Mouse (Mus musculus) heart, embryonic 11.5 days (tissue): Measurements from ENCODE around the gene Sh3gl3. TPM values are rescaled to one million over a fixed set of nuclear protein-coding genes. Genes with fewer than 3 reads are reported as not detected.
A peak's percentile ranks its signal among the peaks of the same experiment; 100 is the strongest.

Experiments used
- ATAC-seq: fragments of 200-750 bp; cut with Nextera tagmentation; replicated peaks from 2 replicates; pipeline ENCODE4 v1.8.0; 2017; ENCODE audit warnings: moderate library complexity; ENCODE audit not compliant: insufficient number of reproducible peaks, low FRiP score, low TSS enrichment
- H3K27ac ChIP-seq: fragments of 300-500 bp; sonication (generic); 2 replicates; pipeline ENCODE4 v1.5.1; 2014; ENCODE audit warnings: mild to moderate bottlenecking, low read depth, low read length
- H3K27me3 ChIP-seq: fragments of 300-500 bp; sonication (generic); 2 replicates; pipeline ENCODE4 v1.6.1; 2014; ENCODE audit warnings: mild to moderate bottlenecking, low read length, mixed read lengths; ENCODE audit not compliant: control insufficient read depth, insufficient read depth
- H3K36me3 ChIP-seq: fragments of 300-500 bp; sonication (generic); 2 replicates; pipeline ENCODE4 v1.6.1; 2014; ENCODE audit warnings: mild to moderate bottlenecking, low read length, moderate library complexity, mixed read lengths; ENCODE audit not compliant: control insufficient read depth, insufficient read depth
- H3K4me1 ChIP-seq: fragments of 300-500 bp; sonication (generic); 2 replicates; pipeline ENCODE4 v1.6.1; 2014; ENCODE audit warnings: low read length; ENCODE audit not compliant: control insufficient read depth, insufficient read depth
- H3K4me2 ChIP-seq: fragments of 300-500 bp; sonication (generic); 2 replicates; pipeline ENCODE4 v1.6.1; 2014; ENCODE audit warnings: mild to moderate bottlenecking, moderate library complexity
- H3K4me3 ChIP-seq: fragments of 300-500 bp; sonication (generic); 2 replicates; pipeline ENCODE4 v1.5.1; 2014; ENCODE audit warnings: low read depth, low read length
- H3K9ac ChIP-seq: fragments of 300-500 bp; sonication (generic); 2 replicates; pipeline ENCODE4 v1.6.1; 2014; ENCODE audit warnings: mild to moderate bottlenecking, low read depth, low read length, moderate library complexity
- H3K9me3 ChIP-seq: fragments of 300-500 bp; sonication (generic); replicated peaks from 2 replicates; pipeline ENCODE4 v1.6.1; 2016; ENCODE audit warnings: low read length; ENCODE audit not compliant: control insufficient read depth
- WGBS: fragments of 180-500 bp; shearing (Covaris S2); extraction: QIAGEN DNeasy Blood & Tissue Kit; methylation state at CpG from one replicate; pipeline ENCODE4 v1.1.7; 2014; ENCODE audit not compliant: insufficient replicate concordance; 5-methylcytosine and 5-hydroxymethylcytosine counted together
- polyA plus RNA-seq: library from polyadenylated mRNA; unstranded; fragments of >200 nt; fragmentation: Nextera tagmentation; extraction: Ambion mirVana; gene quantifications from 2 replicates; pipeline ENCODE4 v1.2.1, GENCODE M21; 2014

Sh3gl3 gene
- polyA plus RNA-seq, 1 experiment from 2014 or later = 5.8 TPM

GRCm38 (mm10) chr7:82282464-82282863 is 108.8 kb downstream of the Sh3gl3 start:
- H3K4me3 ChIP-seq = no peak overlapping the region
- WGBS = 80% methylated on average over 13 of the region's 13 CpGs
- no peak overlapping the region for H3K27ac ChIP-seq
- H3K36me3 ChIP-seq = no peaks in the 10 kb centered on the region
- no peaks in the 10 kb centered on the region for H3K9me3 ChIP-seq
- 0 out of 2 replicates have a peak, but pooled peaks cover 2% of the 10 kb centered on the region for H3K27me3 ChIP-seq
- H3K9ac ChIP-seq = no peak overlapping the region
- H3K4me2 ChIP-seq = no peak overlapping the region
- no peaks in the 10 kb centered on the region; the same call in 1 of the 2 replicates for H3K4me1 ChIP-seq
- no peak for ATAC-seq

GRCm38 (mm10) chr7:82287242-82287641 is 113.6 kb downstream of the Sh3gl3 start:
- H3K9me3 ChIP-seq = no peaks in the 10 kb centered on the region
- ATAC-seq = no peak
- H3K4me3 ChIP-seq = no peak overlapping the region
- no peaks in the 10 kb centered on the region for H3K27me3 ChIP-seq
- H3K4me1 ChIP-seq = no peaks in the 10 kb centered on the region
- no peak overlapping the region for H3K4me2 ChIP-seq
- 78% methylated on average over 2 of the region's 2 CpGs for WGBS
- H3K27ac ChIP-seq = no peak overlapping the region
- H3K36me3 ChIP-seq = no peaks in the 10 kb centered on the region
- no peak overlapping the region for H3K9ac ChIP-seq

GRCm38 (mm10) chr7:82293441-82293840 is 119.8 kb downstream of the Sh3gl3 start:
- Histone ChIP-seq H3K4me3 (no peak overlapping the region), H3K9me3 (no peaks in the 10 kb centered on the region), H3K4me2 (no peak overlapping the region), H3K27me3 (no peaks in the 10 kb centered on the region), H3K36me3 (no peaks in the 10 kb centered on the region), H3K9ac (no peak overlapping the region), H3K27ac (no peak overlapping the region), H3K4me1 (no peaks in the 10 kb centered on the region; the same call in 1 of the 2 replicates)
- 72% methylated on average over 7 of the region's 7 CpGs for WGBS
- no peak for ATAC-seq

GRCm38 (mm10) chr7:82294083-82294482 is 120.4 kb downstream of the Sh3gl3 start:
- no peak for ATAC-seq

GRCm38 (mm10) chr7:82294611-82295010 is 121.0 kb downstream of the Sh3gl3 start:
- no peak for ATAC-seq
- Histone ChIP-seq H3K36me3 (no peaks in the 10 kb centered on the region), H3K27me3 (no peaks in the 10 kb centered on the region), H3K27ac (no peak overlapping the region), H3K9ac (no peak overlapping the region), H3K9me3 (no peaks in the 10 kb centered on the region), H3K4me3 (no peak overlapping the region), H3K4me1 (no peaks in the 10 kb centered on the region; the same call in 1 of the 2 replicates), H3K4me2 (no peak overlapping the region)
- 89% methylated on average over 2 of the region's 2 CpGs for WGBS

More at GRCm38 (mm10) chr7:82294083-82294482, 120.4 kb downstream of the Sh3gl3 start:
- Histone ChIP-seq H3K4me3 (no peak overlapping the region), H3K4me1 (no peaks in the 10 kb centered on the region; the same call in 1 of the 2 replicates), H3K27me3 (no peaks in the 10 kb centered on the region), H3K9ac (no peak overlapping the region), H3K9me3 (no peaks in the 10 kb centered on the region), H3K36me3 (no peaks in the 10 kb centered on the region), H3K4me2 (no peak overlapping the region), H3K27ac (no peak overlapping the region)
- 84% methylated on average over 10 of the region's 10 CpGs for WGBS

GRCm38 (mm10) chr7:82308398-82308797 is 134.8 kb downstream of the Sh3gl3 start:
- no peaks in the 10 kb centered on the region for H3K36me3 ChIP-seq
- no peak overlapping the region for H3K4me2 ChIP-seq
- no peaks in the 10 kb centered on the region for H3K27me3 ChIP-seq
- H3K9me3 ChIP-seq = no peaks in the 10 kb centered on the region
- no peak overlapping the region for H3K9ac ChIP-seq
- no peaks in the 10 kb centered on the region for H3K4me1 ChIP-seq
- no peak overlapping the region for H3K4me3 ChIP-seq
- H3K27ac ChIP-seq = no peak overlapping the region
- WGBS = 71% methylated on average over 4 of the region's 4 CpGs
- ATAC-seq = no peak

- H3K4me3 ChIP-seq = no peak overlapping the region
- no peak overlapping the region for H3K27ac ChIP-seq
- H3K9me3 ChIP-seq = no peaks in the 10 kb centered on the region
- no peaks in the 10 kb centered on the region for H3K4me1 ChIP-seq
- 0 out of 2 replicates have a peak, but pooled peaks cover 3% of the 10 kb centered on the region for H3K27me3 ChIP-seq
- H3K4me2 ChIP-seq = peak overlapping the region; percentile 34; the same call in 1 of the 2 replicates
- H3K9ac ChIP-seq = no peak overlapping the region
- no peak for ATAC-seq
- 82% methylated on average over 12 of the region's 12 CpGs for WGBS
- H3K36me3 ChIP-seq = no peaks in the 10 kb centered on the region
Measured at GRCm38 (mm10) chr7:82318515-82318914, 144.9 kb downstream of the Sh3gl3 start.

GRCm38 (mm10) chr7:82326616-82327015 is 153.0 kb downstream of the Sh3gl3 start:
- Histone ChIP-seq H3K4me2 (no peak overlapping the region), H3K4me1 (no peaks in the 10 kb centered on the region), H3K9ac (no peak overlapping the region), H3K9me3 (no peaks in the 10 kb centered on the region), H3K27me3 (no peaks in the 10 kb centered on the region), H3K36me3 (no peaks in the 10 kb centered on the region), H3K4me3 (no peak overlapping the region), H3K27ac (no peak overlapping the region)
- no peak for ATAC-seq
- 34% methylated on average over 1 of the region's 1 CpGs for WGBS

- H3K9ac ChIP-seq = no peak overlapping the region
Measured at GRCm38 (mm10) chr7:82327201-82327600, 153.6 kb downstream of the Sh3gl3 start.

More at GRCm38 (mm10) chr7:82327201-82327600, 153.6 kb downstream of the Sh3gl3 start:
- Histone ChIP-seq H3K9me3 (no peaks in the 10 kb centered on the region), H3K36me3 (no peaks in the 10 kb centered on the region), H3K4me1 (no peaks in the 10 kb centered on the region), H3K4me3 (no peak overlapping the region), H3K27ac (no peak overlapping the region), H3K4me2 (no peak overlapping the region), H3K27me3 (no peaks in the 10 kb centered on the region)
- 58% methylated on average over 4 of the region's 4 CpGs for WGBS
- ATAC-seq = no peak
